Mouse (Mus musculus) heart, embryonic 16.5 days (tissue): ENCODE results near the gene Fbxw4. TPM values are rescaled to one million over a fixed set of nuclear protein-coding genes. Genes with fewer than 3 reads are reported as not detected.

Experiments
- ATAC-seq: fragments of 200-750 bp; cut with Nextera tagmentation; replicated peaks from 2 replicates; pipeline ENCODE4 v1.8.0; 2017; ENCODE audit warnings: moderate number of reproducible peaks; ENCODE audit not compliant: insufficient read depth, low FRiP score; ENCODE audit errors: extremely low read depth
- H3K27ac ChIP-seq: fragments of 300-500 bp; sonication (generic); 2 replicates; pipeline ENCODE4 v1.5.1; 2014; ENCODE audit warnings: mild to moderate bottlenecking, low read length, control low read depth, moderate library complexity
- H3K27me3 ChIP-seq: fragments of 300-500 bp; sonication (generic); 2 replicates; pipeline ENCODE4 v1.6.1; 2014; ENCODE audit warnings: low read length, mixed read lengths; ENCODE audit not compliant: control insufficient read depth, insufficient read depth
- H3K36me3 ChIP-seq: fragments of 300-500 bp; sonication (generic); 2 replicates; pipeline ENCODE4 v1.6.1; 2014; ENCODE audit not compliant: control insufficient read depth, insufficient read depth
- H3K4me1 ChIP-seq: fragments of 300-500 bp; sonication (generic); 2 replicates; pipeline ENCODE4 v1.6.1; 2014; ENCODE audit warnings: low read length, mixed read lengths; ENCODE audit not compliant: control insufficient read depth, insufficient read depth
- H3K4me2 ChIP-seq: fragments of 300-500 bp; sonication (generic); 2 replicates; pipeline ENCODE4 v1.6.1; 2014; ENCODE audit warnings: low read depth, mild to moderate bottlenecking, control low read depth, low read length
- H3K4me3 ChIP-seq: fragments of 300-500 bp; sonication (generic); 2 replicates; pipeline ENCODE4 v1.5.1; 2014; ENCODE audit warnings: mild to moderate bottlenecking, control low read depth, low read length
- H3K9ac ChIP-seq: fragments of 300-500 bp; sonication (generic); 2 replicates; pipeline ENCODE4 v1.6.1; 2014; ENCODE audit warnings: low read length, control low read depth
- H3K9me3 ChIP-seq: fragments of 300-500 bp; sonication (generic); replicated peaks from 2 replicates; pipeline ENCODE4 v1.6.1; 2016; ENCODE audit warnings: low read length; ENCODE audit not compliant: control insufficient read depth
- WGBS: fragments of 180-500 bp; shearing (Covaris S2); extraction: QIAGEN DNeasy Blood & Tissue Kit; methylation state at CpG from one replicate; pipeline ENCODE4 v1.1.7; 2014; 5-methylcytosine and 5-hydroxymethylcytosine counted together
- polyA plus RNA-seq: library from polyadenylated mRNA; unstranded; fragments of >200 nt; fragmentation: Nextera tagmentation; extraction: Ambion mirVana; gene quantifications from 2 replicates; pipeline ENCODE4 v1.2.1, GENCODE M21; 2015

Fbxw4 gene
- polyA plus RNA-seq, 1 experiment from 2014 or later: 7.1 TPM

DNA sequence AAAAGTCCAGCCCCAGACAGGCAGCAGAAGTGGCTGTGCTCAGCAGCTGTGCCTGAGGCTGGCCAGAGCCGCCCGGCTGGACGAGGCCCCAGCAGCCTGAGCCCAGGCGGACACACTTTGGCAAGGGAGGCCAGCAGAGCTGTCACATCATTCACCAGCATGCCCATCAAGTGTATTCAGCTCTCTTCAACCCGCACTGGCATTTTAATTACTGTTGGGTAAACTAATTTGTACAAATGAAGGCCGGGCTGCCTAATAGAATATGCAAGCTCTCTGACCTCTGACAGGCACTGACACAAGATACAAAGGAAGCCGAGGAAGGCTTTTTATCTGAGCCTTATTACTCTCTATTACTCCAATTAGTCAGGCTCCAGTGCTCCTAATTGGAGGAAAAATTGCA is 64.1 kb downstream of the Fbxw4 start:
- Histone ChIP-seq H3K4me2 (no peak overlapping the region), H3K27me3 (no peaks in the 10 kb centered on the region), H3K36me3 (peaks cover 6% of the 10 kb centered on the region; the same call in 1 of the 2 replicates), H3K27ac (no peak overlapping the region), H3K4me3 (no peak overlapping the region), H3K9me3 (no peaks in the 10 kb centered on the region), H3K4me1 (peaks cover 11% of the 10 kb centered on the region), H3K9ac (no peak overlapping the region)
- 60% methylated on average over 7 of the region's 7 CpGs for WGBS
- no peak for ATAC-seq

DNA sequence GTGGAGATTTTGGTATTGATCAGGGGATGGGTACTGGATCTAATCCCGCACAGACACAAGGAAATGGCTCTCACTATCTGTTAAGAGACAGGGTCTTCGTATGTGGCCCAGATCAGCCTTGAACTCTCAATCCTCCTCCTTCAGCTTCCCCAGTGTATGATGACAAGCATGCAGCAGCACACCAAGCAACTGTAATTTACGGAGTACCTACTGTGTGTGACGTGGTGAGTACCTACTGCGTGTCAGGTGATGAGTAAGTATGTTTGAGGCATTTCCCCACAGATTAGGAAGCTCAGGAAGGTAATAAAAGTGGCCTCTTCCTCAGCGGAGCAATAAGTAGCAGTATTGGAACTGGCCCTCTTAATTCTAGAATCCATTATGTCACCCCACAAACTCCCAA is 64.6 kb downstream of the Fbxw4 start:
- H3K4me1 ChIP-seq: peaks cover 11% of the 10 kb centered on the region
- whole genome bisulfite sequencing: 89% methylated on average over 6 of the region's 6 CpGs
- no peak for ATAC-seq
- H3K36me3 ChIP-seq: peaks cover 10% of the 10 kb centered on the region; the same call in 1 of the 2 replicates
- H3K4me2 ChIP-seq: no peak overlapping the region
- H3K9me3 ChIP-seq: no peaks in the 10 kb centered on the region
- no peak overlapping the region for H3K27ac ChIP-seq
- no peak overlapping the region for H3K4me3 ChIP-seq
- H3K27me3 ChIP-seq: no peaks in the 10 kb centered on the region
- no peak overlapping the region for H3K9ac ChIP-seq

DNA sequence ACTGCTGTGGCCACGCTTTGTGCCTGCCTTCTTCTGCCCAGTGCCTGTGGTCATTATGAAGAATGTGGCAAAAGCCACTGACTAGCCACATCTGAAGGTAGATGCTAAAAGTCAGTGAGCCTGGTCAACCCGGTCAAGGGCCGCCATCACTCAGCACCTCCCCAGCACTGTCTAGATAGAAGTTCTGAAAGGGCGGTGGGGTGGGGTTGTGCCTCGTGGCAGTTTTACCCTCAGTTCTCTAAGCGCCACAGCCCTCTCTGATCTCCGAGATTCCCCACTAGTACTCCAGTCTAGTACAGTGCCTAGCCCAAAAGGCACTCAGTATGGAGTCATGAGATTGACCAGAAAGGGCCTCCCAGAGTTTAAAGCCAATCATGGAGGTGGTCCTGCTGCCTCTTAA is 66.0 kb downstream of the Fbxw4 start:
- no peaks in the 10 kb centered on the region for H3K9me3 ChIP-seq
- no peaks in the 10 kb centered on the region for H3K27me3 ChIP-seq
- H3K4me1 ChIP-seq: peaks cover 11% of the 10 kb centered on the region
- no peak overlapping the region for H3K9ac ChIP-seq
- H3K4me2 ChIP-seq: no peak overlapping the region
- no peak overlapping the region for H3K4me3 ChIP-seq
- peaks cover 7% of the 10 kb centered on the region; the same call in 1 of the 2 replicates for H3K36me3 ChIP-seq
- 85% methylated on average over 7 of the region's 7 CpGs for WGBS
- no peak for ATAC-seq
- H3K27ac ChIP-seq: no peak overlapping the region

DNA sequence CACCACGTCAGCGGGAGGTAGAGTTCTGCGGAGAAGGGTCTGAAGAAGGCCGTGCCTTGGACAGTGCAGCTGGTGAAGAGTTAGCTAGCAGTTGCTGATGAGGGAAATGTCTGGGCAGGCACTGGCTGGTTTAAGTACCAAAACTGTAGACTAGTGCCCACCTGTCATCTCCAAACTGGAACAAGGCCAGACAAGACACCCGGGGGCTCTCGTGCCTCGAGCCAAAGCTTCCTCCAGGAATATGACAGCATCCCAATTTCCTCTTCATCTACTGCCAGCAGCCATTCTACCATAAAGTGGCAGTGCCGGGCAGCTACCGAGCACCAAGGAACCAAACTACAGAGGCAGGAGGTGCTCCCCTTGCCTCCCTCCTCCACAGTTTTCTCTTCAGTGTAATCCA is 67.2 kb downstream of the Fbxw4 start:
- no peak overlapping the region for H3K4me2 ChIP-seq
- ATAC-seq: no peak
- 83% methylated on average over 9 of the region's 9 CpGs for WGBS

DNA sequence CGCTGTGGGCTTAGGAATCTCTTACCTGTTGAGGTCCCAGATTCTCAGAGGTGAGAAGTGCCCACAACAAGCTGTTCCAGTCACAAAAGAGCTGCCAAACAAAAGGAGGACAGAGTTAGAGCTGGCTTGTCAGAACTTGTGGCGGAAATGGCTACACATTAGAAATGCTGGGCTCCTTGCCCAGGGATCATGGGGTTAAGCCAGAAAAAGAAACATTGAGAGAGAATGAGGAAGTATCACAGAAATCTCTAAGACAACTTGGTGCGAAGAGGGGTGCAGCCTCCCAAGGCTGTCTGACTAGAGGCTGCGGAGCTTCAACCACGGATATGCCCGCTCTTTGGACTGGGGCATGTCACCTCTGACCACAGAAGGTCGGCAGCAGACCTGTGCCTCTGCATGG is 68.4 kb downstream of the Fbxw4 start:
- Histone ChIP-seq H3K9ac (no peak overlapping the region), H3K4me2 (no peak overlapping the region)
- ATAC-seq: no peak

More for the DNA sequence above, 67.2 kb downstream of the Fbxw4 start:
- Histone ChIP-seq H3K27ac (no peak overlapping the region), H3K4me1 (peaks cover 11% of the 10 kb centered on the region), H3K4me3 (no peak overlapping the region), H3K36me3 (peaks cover 6% of the 10 kb centered on the region; the same call in 1 of the 2 replicates), H3K27me3 (no peaks in the 10 kb centered on the region), H3K9ac (no peak overlapping the region), H3K9me3 (no peaks in the 10 kb centered on the region)

DNA sequence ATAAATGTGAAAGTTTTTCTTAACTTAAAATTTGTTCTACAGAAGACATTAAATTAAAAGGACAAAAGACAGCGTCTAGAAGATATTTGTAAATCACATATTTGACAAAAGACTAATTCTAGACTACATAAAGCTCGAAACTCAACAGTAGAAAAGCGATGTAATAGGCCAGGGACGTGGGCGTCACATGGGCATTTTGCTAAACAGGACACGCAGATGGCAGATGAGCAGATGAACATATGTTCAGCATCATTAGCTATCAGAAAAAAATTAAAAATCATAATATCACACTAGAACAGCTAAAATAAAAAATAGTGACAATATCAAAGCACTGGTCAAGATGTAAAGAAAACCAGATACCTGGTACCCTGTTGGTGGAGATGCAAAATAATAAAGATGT is 70.4 kb downstream of the Fbxw4 start:
- Histone ChIP-seq H3K4me1 (peaks cover 11% of the 10 kb centered on the region), H3K9ac (no peak overlapping the region), H3K4me2 (no peak overlapping the region), H3K4me3 (no peak overlapping the region), H3K36me3 (peaks cover 10% of the 10 kb centered on the region; the same call in 1 of the 2 replicates), H3K9me3 (no peaks in the 10 kb centered on the region), H3K27me3 (no peaks in the 10 kb centered on the region), H3K27ac (no peak overlapping the region)
- 95% methylated on average over 6 of the region's 6 CpGs for WGBS
- no peak for ATAC-seq

More for the DNA sequence above, 68.4 kb downstream of the Fbxw4 start:
- 53% methylated on average over 7 of the region's 7 CpGs for WGBS
- Histone ChIP-seq H3K9me3 (no peaks in the 10 kb centered on the region), H3K4me1 (peaks cover 11% of the 10 kb centered on the region), H3K4me3 (no peak overlapping the region), H3K27me3 (no peaks in the 10 kb centered on the region), H3K36me3 (peaks cover 6% of the 10 kb centered on the region; the same call in 1 of the 2 replicates), H3K27ac (peak overlapping the region; percentile 75)

DNA sequence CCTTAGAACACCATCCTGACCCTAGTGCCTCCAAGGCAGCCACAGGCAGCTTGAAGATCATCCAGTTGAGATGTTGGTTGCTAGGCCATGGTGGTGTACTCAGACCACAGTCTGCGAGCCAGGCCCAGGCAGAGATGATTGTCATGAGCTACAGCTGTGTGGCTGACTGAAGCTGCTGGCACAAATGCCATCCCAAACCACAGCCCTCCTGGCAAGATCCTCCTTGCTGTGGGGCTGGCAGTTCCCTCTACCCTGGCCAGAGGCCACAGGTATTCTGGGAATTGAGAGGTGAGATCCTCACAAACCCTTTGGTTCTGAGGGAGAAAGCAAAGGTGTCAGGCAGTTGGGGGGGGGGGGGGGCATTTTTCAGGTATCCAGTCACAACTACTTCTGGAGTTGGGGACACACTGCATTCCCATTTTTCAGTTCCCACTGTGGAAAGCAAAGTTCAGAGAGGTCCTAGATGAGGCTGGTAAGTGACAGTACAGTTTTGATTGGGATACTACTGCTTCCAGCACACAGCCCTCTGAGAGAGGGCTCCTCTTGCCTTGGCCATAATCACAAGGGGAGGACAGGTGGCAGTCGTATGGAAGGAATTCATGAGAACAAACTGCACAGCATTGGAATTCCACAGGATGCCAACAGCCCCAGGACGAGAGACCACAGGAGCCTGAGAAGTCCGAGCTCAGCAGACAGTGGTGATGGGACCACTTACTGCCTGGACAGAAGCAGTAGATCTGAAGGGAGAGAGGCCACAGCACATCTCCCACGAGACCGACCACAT is 72.4 kb downstream of the Fbxw4 start:
- 67% methylated on average over 6 of the region's 6 CpGs for WGBS
- no peak overlapping the region for H3K4me2 ChIP-seq
- ATAC-seq: no peak
- H3K27me3 ChIP-seq: no peaks in the 10 kb centered on the region
- no peak overlapping the region for H3K4me3 ChIP-seq
- H3K9ac ChIP-seq: no peak overlapping the region
- H3K4me1 ChIP-seq: peaks cover 11% of the 10 kb centered on the region
- no peaks in the 10 kb centered on the region for H3K9me3 ChIP-seq
- no peak overlapping the region for H3K27ac ChIP-seq
- peaks cover 10% of the 10 kb centered on the region; the same call in 1 of the 2 replicates for H3K36me3 ChIP-seq

DNA sequence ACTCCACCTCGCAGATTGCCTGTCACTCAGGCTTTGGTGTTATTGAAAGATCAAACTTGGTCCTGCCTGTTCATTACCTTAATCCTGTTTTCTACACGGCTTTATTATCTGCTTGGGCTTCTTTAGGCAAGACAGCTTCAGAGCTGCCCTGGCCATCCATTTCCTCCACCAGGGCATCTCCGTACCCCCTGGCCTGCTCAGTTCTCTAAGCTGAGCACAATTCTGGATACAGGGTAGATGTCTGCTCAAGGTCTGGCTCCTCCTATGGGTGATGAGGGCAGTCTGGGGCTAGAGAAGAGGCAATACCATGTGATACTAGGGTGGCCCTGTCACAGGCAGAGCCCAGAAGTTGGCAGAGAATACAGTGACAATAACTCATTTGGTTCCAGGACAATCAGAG is 73.3 kb downstream of the Fbxw4 start:
- Histone ChIP-seq H3K4me2 (no peak overlapping the region), H3K27ac (no peak overlapping the region), H3K4me3 (no peak overlapping the region), H3K9me3 (no peaks in the 10 kb centered on the region), H3K4me1 (peaks cover 6% of the 10 kb centered on the region), H3K36me3 (peaks cover 10% of the 10 kb centered on the region; the same call in 1 of the 2 replicates), H3K27me3 (no peaks in the 10 kb centered on the region), H3K9ac (no peak overlapping the region)
- WGBS: 53% methylated on average over 3 of the region's 3 CpGs
- no peak for ATAC-seq

DNA sequence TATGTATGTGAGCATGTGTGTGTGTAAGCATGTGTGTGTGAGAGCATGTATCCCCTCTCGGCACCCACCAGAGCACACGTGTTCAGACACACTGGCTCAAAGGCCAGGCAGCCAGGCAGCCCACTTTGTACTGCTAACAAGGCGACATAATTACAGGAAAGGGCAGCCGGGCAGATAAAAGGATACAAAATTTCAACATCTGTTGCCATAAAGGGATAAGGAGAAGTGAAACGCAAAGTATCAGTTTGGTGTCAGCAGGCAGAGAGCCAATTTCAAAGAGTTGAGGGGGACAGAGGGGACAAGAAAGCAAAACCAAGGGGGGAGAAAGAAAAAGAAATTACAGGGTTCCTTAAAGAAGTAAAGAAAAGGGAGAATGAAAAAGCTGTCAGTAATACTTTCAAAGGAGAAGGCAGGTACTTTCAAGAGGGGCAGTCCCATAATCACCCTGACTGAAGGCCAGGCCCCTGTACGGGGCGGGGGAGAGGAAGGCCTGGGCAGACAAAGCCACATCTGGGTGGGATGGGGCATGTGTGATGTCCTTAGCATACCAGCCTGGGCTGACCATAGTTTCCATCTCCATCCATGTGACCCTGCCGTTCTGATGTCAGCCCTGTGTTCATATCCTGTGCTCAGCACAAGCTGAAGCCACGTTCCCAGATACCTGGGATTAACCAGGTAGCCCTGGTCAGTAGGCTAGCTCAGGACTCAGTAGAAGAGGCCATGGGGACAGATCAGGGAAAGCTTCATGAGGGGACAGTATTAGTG is 75.1 kb downstream of the Fbxw4 start:
- H3K9ac ChIP-seq: no peak overlapping the region
- H3K36me3 ChIP-seq: peaks cover 9% of the 10 kb centered on the region; the same call in 1 of the 2 replicates
- H3K27me3 ChIP-seq: no peaks in the 10 kb centered on the region
- no peak overlapping the region for H3K4me3 ChIP-seq
- ATAC-seq: no peak
- peaks cover 6% of the 10 kb centered on the region for H3K4me1 ChIP-seq
- H3K27ac ChIP-seq: no peak overlapping the region
- 65% methylated on average over 9 of the region's 9 CpGs for WGBS
- no peaks in the 10 kb centered on the region for H3K9me3 ChIP-seq
- H3K4me2 ChIP-seq: no peak overlapping the region
